In the genomic region with DNA sequence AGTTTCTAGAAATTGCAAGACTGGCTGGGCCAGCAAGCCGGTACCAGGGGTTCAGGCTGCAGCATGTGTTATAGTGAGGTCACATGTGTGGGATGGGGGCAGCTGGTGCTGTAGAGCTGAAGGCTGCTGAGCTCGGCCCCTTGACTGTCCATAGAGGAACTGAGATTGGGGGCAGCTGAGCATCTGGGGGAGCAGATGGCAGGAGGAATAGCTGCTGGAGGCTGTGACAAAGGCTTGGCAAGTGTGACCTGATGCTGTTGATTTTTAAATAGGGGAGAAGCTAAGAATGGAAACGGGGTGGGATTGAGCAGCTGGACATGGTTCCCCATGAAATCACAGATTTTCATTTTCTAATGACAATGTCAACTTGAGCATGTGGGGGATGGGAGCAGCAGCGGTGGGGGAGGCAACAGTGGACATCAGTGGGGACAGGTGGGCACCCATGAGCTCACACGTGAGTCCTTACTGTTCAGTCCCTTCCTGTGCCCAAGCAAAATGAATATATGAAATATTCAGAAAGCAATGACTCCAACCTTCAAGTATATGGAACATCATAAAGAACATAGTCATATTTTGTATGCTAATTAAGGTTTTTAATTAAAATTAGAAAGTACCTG, we compare ENCODE assay signal across 12 mouse cellular contexts.
A peak's percentile ranks its signal among the peaks of the same experiment; 100 is the strongest.
DNase-seq lines count a peak whose midpoint lies in the region; ATAC-seq lines count a peak whose summit lies in the region.
"Had no signal": no experiment of that assay in that cellular context is flagged by ENCODE, and none has a peak within 500 bp of the region (broad histone marks: within the 10 kb centered on the region; RNA-seq: fewer than 3 reads in every experiment).

No protein-coding gene starts in this region.

- no peaks in the 10 kb centered on the region for H3K36me3 ChIP-seq in neural tube, embryonic 11.5 days (ENCODE audit: control insufficient read depth, insufficient read depth, low read length)
- H3K36me3 ChIP-seq: embryonic facial prominence, embryonic 12.5 days; limb, embryonic 13.5 days had no signal

- no peaks in the 10 kb centered on the region for H3K9me3 ChIP-seq in neural tube, embryonic 11.5 days (ENCODE audit: control insufficient read depth, low read length)
- H3K9me3 ChIP-seq: embryonic facial prominence, embryonic 12.5 days; limb, embryonic 13.5 days had no signal

- no peak overlapping the region for H3K27ac ChIP-seq in neural tube, embryonic 11.5 days (ENCODE audit: low read depth, low read length)
- H3K27ac ChIP-seq: embryonic facial prominence, embryonic 12.5 days; limb, embryonic 13.5 days had no signal

- DNase-seq in cerebellum, postnatal 14 days = peak; percentile 46 to 52
- DNase-seq in cerebellum, adult 11-12 months = no peak
- peak; percentile 46 for DNase-seq in neural tube, embryonic 11.5 days (ENCODE audit: low spot score)
- no peak for DNase-seq in neural tube, embryonic 10.5 days (ENCODE audit: extremely low spot score, low spot score)
- DNase-seq in layer of hippocampus, postnatal 10 days (ENCODE audit: low spot score in 2 of 2) = peak; percentile 16 to 25
- peak; percentile 21 for DNase-seq in retina, postnatal 7 days (ENCODE audit: low read depth, low spot score)
- DNase-seq in ovary, postnatal 14 days (ENCODE audit: low spot score) = no peak
- no peak for DNase-seq in kidney, postnatal 10 days
- DNase-seq: kidney, adult 2 months had no signal

- no peak overlapping the region for H3K4me2 ChIP-seq in neural tube, embryonic 11.5 days (ENCODE audit: low read depth)
- H3K4me2 ChIP-seq: embryonic facial prominence, embryonic 12.5 days; limb, embryonic 13.5 days had no signal

- no peaks in the 10 kb centered on the region for H3K4me1 ChIP-seq in neural tube, embryonic 11.5 days (ENCODE audit: control insufficient read depth, insufficient read depth, low read length)
- H3K4me1 ChIP-seq: embryonic facial prominence, embryonic 12.5 days; limb, embryonic 13.5 days had no signal

- no peak overlapping the region for H3K9ac ChIP-seq in neural tube, embryonic 11.5 days (ENCODE audit: low read length)
- H3K9ac ChIP-seq: embryonic facial prominence, embryonic 12.5 days; limb, embryonic 13.5 days had no signal

- no peaks in the 10 kb centered on the region for H3K27me3 ChIP-seq in neural tube, embryonic 11.5 days (ENCODE audit: control insufficient read depth, insufficient read depth, low read length)
- H3K27me3 ChIP-seq: embryonic facial prominence, embryonic 12.5 days; limb, embryonic 13.5 days; Patski had no signal

- no peak overlapping the region for H3K4me3 ChIP-seq in neural tube, embryonic 11.5 days (ENCODE audit: low read depth, low read length)
- H3K4me3 ChIP-seq: embryonic facial prominence, embryonic 12.5 days; limb, embryonic 13.5 days had no signal

- ATAC-seq in neural tube, embryonic 11.5 days (ENCODE audit: insufficient read depth, low FRiP score, low TSS enrichment) = peak; percentile 67; the same call in 1 of the 2 replicates
- ATAC-seq: Patski had no signal

- WGBS in neural tube, embryonic 11.5 days = 61% methylated on average over 5 of the region's 5 CpGs

Comparison
In these comparisons a context has a peak if more than half of its experiments do, and no peak if none do; other contexts are left out.
1. DNase-seq: peak in cerebellum, postnatal 14 days (2 of 2), neural tube, embryonic 11.5 days (single experiment), layer of hippocampus, postnatal 10 days (2 of 2) and retina, postnatal 7 days (single experiment); none in cerebellum, adult 11-12 months (single experiment), neural tube, embryonic 10.5 days (single experiment), ovary, postnatal 14 days (single experiment) and kidney, postnatal 10 days (single experiment).